Comparison of ENCODE assay signal across 18 mouse cellular contexts in the genomic region with DNA sequence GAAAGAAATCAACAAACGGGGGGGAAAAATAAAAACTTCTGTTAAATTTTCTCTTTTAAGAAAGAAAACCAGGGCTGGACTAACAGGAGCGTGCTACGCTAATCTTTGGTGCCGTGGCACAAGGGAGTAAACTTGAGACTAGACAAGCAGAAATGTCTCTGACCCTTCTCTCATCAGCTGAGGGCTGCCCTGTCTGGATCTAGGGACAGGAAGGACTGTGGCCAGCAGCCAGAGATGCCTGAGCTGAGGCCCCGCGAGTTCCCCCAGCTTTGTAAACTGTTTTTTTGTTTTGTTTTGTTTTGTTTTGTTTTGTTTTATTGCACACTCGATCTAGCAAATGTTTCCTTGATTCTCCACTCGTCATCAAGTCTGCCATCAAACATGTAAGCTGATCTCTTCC.
DNase-seq lines count a peak whose midpoint lies in the region; ATAC-seq lines count a peak whose summit lies in the region.
"Had no signal": no experiment of that assay in that cellular context is flagged by ENCODE, and none has a peak within 500 bp of the region (broad histone marks: within the 10 kb centered on the region; RNA-seq: fewer than 3 reads in every experiment).

No protein-coding gene starts in this region.

- no peak overlapping the region for H3K4me3 ChIP-seq in heart, embryonic 10.5 days
- H3K4me3 ChIP-seq in lung, embryonic 16.5 days (ENCODE audit: low read length): no peak overlapping the region
- no peak overlapping the region for H3K4me3 ChIP-seq in hindbrain, embryonic 14.5 days (replicated peaks; ENCODE audit: low read length)
- H3K4me3 ChIP-seq: embryonic facial prominence, embryonic 12.5 days; forebrain, embryonic 13.5 days; gastrocnemius, adult 2 months; heart, embryonic 13.5 days; liver, embryonic 15.5 days had no signal

- ATAC-seq in lung, embryonic 16.5 days (ENCODE audit: low read depth): peak; percentile 44; the same call in 1 of the 2 replicates
- no peak for ATAC-seq in hindbrain, embryonic 14.5 days (ENCODE audit: low FRiP score)
- ATAC-seq: hindbrain, embryonic 16.5 days had no signal

- H3K9me3 ChIP-seq in heart, embryonic 10.5 days: no peaks in the 10 kb centered on the region
- H3K9me3 ChIP-seq in lung, embryonic 16.5 days (ENCODE audit: control insufficient read depth, low read length): no peaks in the 10 kb centered on the region
- no peaks in the 10 kb centered on the region for H3K9me3 ChIP-seq in hindbrain, embryonic 14.5 days (ENCODE audit: control insufficient read depth, low read length)
- H3K9me3 ChIP-seq: embryonic facial prominence, embryonic 12.5 days; forebrain, embryonic 13.5 days; heart, embryonic 13.5 days; liver, embryonic 15.5 days had no signal

- H3K27me3 ChIP-seq in heart, embryonic 10.5 days (ENCODE audit: insufficient read depth, poor library complexity, severe bottlenecking): no peaks in the 10 kb centered on the region
- no peaks in the 10 kb centered on the region for H3K27me3 ChIP-seq in lung, embryonic 16.5 days (ENCODE audit: control insufficient read depth, insufficient read depth, low read depth, low read length)
- no peaks in the 10 kb centered on the region for H3K27me3 ChIP-seq in hindbrain, embryonic 14.5 days (ENCODE audit: control insufficient read depth, insufficient read depth, low read length)
- H3K27me3 ChIP-seq: embryonic facial prominence, embryonic 12.5 days; forebrain, embryonic 13.5 days; heart, embryonic 13.5 days; liver, embryonic 15.5 days had no signal

- H3K9ac ChIP-seq in lung, embryonic 16.5 days (ENCODE audit: low read length): no peak overlapping the region
- H3K9ac ChIP-seq in hindbrain, embryonic 14.5 days: no peak overlapping the region
- H3K9ac ChIP-seq: embryonic facial prominence, embryonic 12.5 days; forebrain, embryonic 13.5 days; heart, embryonic 13.5 days; liver, embryonic 15.5 days had no signal

- no peaks in the 10 kb centered on the region for H3K4me1 ChIP-seq in heart, embryonic 10.5 days
- H3K4me1 ChIP-seq in lung, embryonic 16.5 days (replicated peaks; ENCODE audit: control insufficient read depth, insufficient read depth, low read length): peaks cover 8% of the 10 kb centered on the region; the same call in 1 of the 2 replicates
- no peaks in the 10 kb centered on the region for H3K4me1 ChIP-seq in hindbrain, embryonic 14.5 days (replicated peaks; ENCODE audit: control insufficient read depth, insufficient read depth, low read length)
- H3K4me1 ChIP-seq: liver, embryonic 15.5 days had no signal

- intact Hi-C loops in heart, postnatal 36 days (cut with DNase I): loop anchor here (10.0 kb wide), 1 partner anchor 268 kb away; no protein-coding TSS in a partner anchor

- no peak overlapping the region for H3K4me2 ChIP-seq in lung, embryonic 16.5 days (ENCODE audit: low read depth, low read length)
- H3K4me2 ChIP-seq in hindbrain, embryonic 14.5 days (replicated peaks): no peak overlapping the region
- H3K4me2 ChIP-seq: embryonic facial prominence, embryonic 12.5 days; forebrain, embryonic 13.5 days; liver, embryonic 15.5 days; midbrain, embryonic 11.5 days had no signal

- 54% methylated on average over 8 of the region's 8 CpGs for WGBS in heart, embryonic 10.5 days
- WGBS in lung, embryonic 16.5 days: 30% methylated on average over 8 of the region's 8 CpGs
- whole genome bisulfite sequencing in hindbrain, embryonic 14.5 days: 70% methylated on average over 8 of the region's 8 CpGs

- no peak overlapping the region for H3K27ac ChIP-seq in heart, embryonic 10.5 days
- peak overlapping the region; percentile 57; the same call in 1 of the 2 replicates for H3K27ac ChIP-seq in lung, embryonic 16.5 days (ENCODE audit: low read length)
- no peak overlapping the region for H3K27ac ChIP-seq in hindbrain, embryonic 14.5 days
- H3K27ac ChIP-seq: forebrain, embryonic 13.5 days; gastrocnemius, adult 2 months; heart, embryonic 13.5 days; liver, embryonic 15.5 days had no signal

- no peaks in the 10 kb centered on the region for H3K36me3 ChIP-seq in heart, embryonic 10.5 days
- H3K36me3 ChIP-seq in lung, embryonic 16.5 days (ENCODE audit: control insufficient read depth, insufficient read depth, low read length): no peaks in the 10 kb centered on the region
- H3K36me3 ChIP-seq in hindbrain, embryonic 14.5 days (replicated peaks; ENCODE audit: control insufficient read depth, insufficient read depth): no peaks in the 10 kb centered on the region
- H3K36me3 ChIP-seq: embryonic facial prominence, embryonic 12.5 days; heart, embryonic 13.5 days; liver, embryonic 15.5 days had no signal

- peak; percentile 66 for DNase-seq in heart, embryonic 10.5 days (ENCODE audit: low spot score)
- no peak for DNase-seq in heart, postnatal 36 days
- DNase-seq in ovary, postnatal 36 days (ENCODE audit: low spot score): peak; percentile 14
- DNase-seq in ovary, postnatal 10 days (ENCODE audit: low spot score): no peak
- no peak for DNase-seq in adrenal gland, postnatal 10 days
- DNase-seq in cerebellum, postnatal 36 days: no peak
- no peak for DNase-seq in hindbrain, embryonic 14.5 days (ENCODE audit: low spot score)
- DNase-seq: cerebellum, adult 11 months; gastrocnemius, adult 2 months; retina, postnatal 1 day; spleen, adult 18-20 months had no signal

Comparison
In these comparisons a context has a peak if more than half of its experiments do, and no peak if none do; other contexts are left out.
1. DNase-seq: peak in heart, embryonic 10.5 days (single experiment) and ovary, postnatal 36 days (single experiment); none in heart, postnatal 36 days (0 of 2), ovary, postnatal 10 days (single experiment), adrenal gland, postnatal 10 days (single experiment), cerebellum, postnatal 36 days (0 of 2) and hindbrain, embryonic 14.5 days (single experiment).